Mouse (Mus musculus) forebrain, embryonic 12.5 days (tissue): ENCODE measurements at regions not wholly inside any gene's neighbourhood (a gene's known extent, or its start where the extent isn't known, plus 50 kb on each side); places are given as distances from the start of the nearest gene placed in this dataset.
"Not testable (repeated sequence)": the region's sequence is repeated elsewhere in the genome, so short reads cannot be mapped to it uniquely, and the experiment has no call there.

Experiments
- ATAC-seq: fragments of 200-750 bp; cut with Nextera tagmentation; 2 replicates; pipeline ENCODE4 v1.8.0; 2017; ENCODE audit warnings: moderate TSS enrichment; ENCODE audit not compliant: low FRiP score
- H3K27ac ChIP-seq: fragments of 300-500 bp; sonication (generic); 2 replicates; pipeline ENCODE4 v1.5.1; 2016; ENCODE audit warnings: mild to moderate bottlenecking
- H3K27me3 ChIP-seq: fragments of 300-500 bp; sonication (generic); 2 replicates; pipeline ENCODE4 v1.6.1; 2016; ENCODE audit warnings: mild to moderate bottlenecking
- H3K36me3 ChIP-seq: fragments of 300-500 bp; sonication (generic); replicated peaks from 2 replicates; pipeline ENCODE4 v1.6.1; 2016; ENCODE audit warnings: mild to moderate bottlenecking
- H3K4me1 ChIP-seq: fragments of 300-500 bp; sonication (generic); 2 replicates; pipeline ENCODE4 v1.6.1; 2016
- H3K4me2 ChIP-seq: fragments of 300-500 bp; sonication (generic); 2 replicates; pipeline ENCODE4 v1.6.1; 2016; ENCODE audit warnings: mild to moderate bottlenecking, moderate library complexity
- H3K4me3 ChIP-seq: fragments of 300-500 bp; sonication (generic); replicated peaks from 2 replicates; pipeline ENCODE4 v1.5.1; 2016; ENCODE audit warnings: mild to moderate bottlenecking
- H3K9ac ChIP-seq: fragments of 300-500 bp; sonication (generic); 2 replicates; pipeline ENCODE4 v1.6.1; 2016; ENCODE audit warnings: mild to moderate bottlenecking
- H3K9me3 ChIP-seq: fragments of 300-500 bp; sonication (generic); 2 replicates; pipeline ENCODE4 v1.6.1; 2016
- WGBS: fragments of 180-500 bp; shearing (Covaris S2); methylation state at CpG from one replicate; pipeline ENCODE4 v1.1.7; 2016; 5-methylcytosine and 5-hydroxymethylcytosine counted together

- Histone ChIP-seq H3K4me2 (no peak overlapping the region), H3K27ac (no peak overlapping the region), H3K9ac (no peak overlapping the region), H3K9me3 (no peaks in the 10 kb centered on the region), H3K27me3 (no peaks in the 10 kb centered on the region), H3K4me1 (no peaks in the 10 kb centered on the region), H3K36me3 (no peaks in the 10 kb centered on the region), H3K4me3 (no peak overlapping the region)
- 78% methylated on average over 5 of the region's 5 CpGs for WGBS
- ATAC-seq = no peak
Observed at GRCm38 (mm10) chr8:35101701-35102100, 663.9 kb upstream of the Gm19410 start.

- ATAC-seq, H3K4me2 ChIP-seq, H3K27ac ChIP-seq, H3K9ac ChIP-seq, H3K4me1 ChIP-seq, H3K36me3 ChIP-seq, H3K4me3 ChIP-seq, H3K9me3 ChIP-seq, H3K27me3 ChIP-seq: not testable (repeated sequence)
- WGBS = 97% methylated on average over 3 of the region's 3 CpGs
Observed at GRCm38 (mm10) chr8:35102102-35102501, 663.5 kb upstream of the Gm19410 start.

GRCm38 (mm10) chr8:35104465-35104876 is 661.1 kb upstream of the Gm19410 start:
- ATAC-seq, H3K27me3 ChIP-seq, H3K4me3 ChIP-seq, H3K4me1 ChIP-seq, H3K9ac ChIP-seq, H3K4me2 ChIP-seq, H3K9me3 ChIP-seq, H3K36me3 ChIP-seq, H3K27ac ChIP-seq: not testable (repeated sequence)

- Histone ChIP-seq H3K36me3 (no peaks in the 10 kb centered on the region), H3K9ac (no peak overlapping the region), H3K27ac (no peak overlapping the region), H3K4me1 (no peaks in the 10 kb centered on the region), H3K27me3 (no peaks in the 10 kb centered on the region), H3K9me3 (no peaks in the 10 kb centered on the region), H3K4me3 (no peak overlapping the region), H3K4me2 (no peak overlapping the region)
- no peak for ATAC-seq
- 87% methylated on average over 27 of the region's 27 CpGs for WGBS
Observed at GRCm38 (mm10) chr8:35109506-35110217, 655.9 kb upstream of the Gm19410 start.

- H3K4me2 ChIP-seq = no peak overlapping the region
- H3K9me3 ChIP-seq = no peaks in the 10 kb centered on the region
- H3K27ac ChIP-seq = no peak overlapping the region
- no peak overlapping the region for H3K4me3 ChIP-seq
- no peak overlapping the region for H3K9ac ChIP-seq
- 95% methylated on average over 8 of the region's 8 CpGs for WGBS
- H3K36me3 ChIP-seq = no peaks in the 10 kb centered on the region
- no peaks in the 10 kb centered on the region for H3K27me3 ChIP-seq
- no peaks in the 10 kb centered on the region for H3K4me1 ChIP-seq
- no peak for ATAC-seq
Observed at GRCm38 (mm10) chr8:35110286-35110685, 655.3 kb upstream of the Gm19410 start.

GRCm38 (mm10) chr8:35111130-35111529 is 654.5 kb upstream of the Gm19410 start:
- Histone ChIP-seq H3K4me3 (no peak overlapping the region), H3K27ac (no peak overlapping the region), H3K9ac (no peak overlapping the region), H3K4me2 (no peak overlapping the region), H3K9me3 (0 out of 2 replicates have a peak, but pooled peaks cover 3% of the 10 kb centered on the region), H3K4me1 (no peaks in the 10 kb centered on the region), H3K27me3 (no peaks in the 10 kb centered on the region), H3K36me3 (no peaks in the 10 kb centered on the region)
- 59% methylated on average over 7 of the region's 7 CpGs for WGBS
- no peak for ATAC-seq

GRCm38 (mm10) chr8:35112591-35113265 is 652.9 kb upstream of the Gm19410 start:
- 95% methylated on average over 7 of the region's 7 CpGs for WGBS
- no peaks in the 10 kb centered on the region for H3K36me3 ChIP-seq
- H3K4me3 ChIP-seq = no peak overlapping the region
- no peak overlapping the region for H3K9ac ChIP-seq
- no peaks in the 10 kb centered on the region for H3K4me1 ChIP-seq
- H3K4me2 ChIP-seq = no peak overlapping the region
- 0 out of 2 replicates have a peak, but pooled peaks cover 3% of the 10 kb centered on the region for H3K9me3 ChIP-seq
- ATAC-seq = no peak
- H3K27me3 ChIP-seq = no peaks in the 10 kb centered on the region
- no peak overlapping the region for H3K27ac ChIP-seq

GRCm38 (mm10) chr8:35114031-35114430 is 651.6 kb upstream of the Gm19410 start:
- Histone ChIP-seq H3K9ac (no peak overlapping the region), H3K4me2 (no peak overlapping the region), H3K27ac (no peak overlapping the region), H3K27me3 (no peaks in the 10 kb centered on the region), H3K4me1 (no peaks in the 10 kb centered on the region), H3K9me3 (0 out of 2 replicates have a peak, but pooled peaks cover 3% of the 10 kb centered on the region), H3K36me3 (no peaks in the 10 kb centered on the region), H3K4me3 (no peak overlapping the region)
- no peak for ATAC-seq
- 92% methylated on average over 10 of the region's 10 CpGs for whole genome bisulfite sequencing

- no peaks in the 10 kb centered on the region for H3K36me3 ChIP-seq
- ATAC-seq = no peak
- 72% methylated on average over 5 of the region's 5 CpGs for WGBS
- H3K27me3 ChIP-seq = no peaks in the 10 kb centered on the region
- no peak overlapping the region for H3K4me3 ChIP-seq
- no peak overlapping the region for H3K4me2 ChIP-seq
- no peak overlapping the region for H3K9ac ChIP-seq
- H3K27ac ChIP-seq = no peak overlapping the region
- H3K9me3 ChIP-seq = 0 out of 2 replicates have a peak, but pooled peaks cover 1% of the 10 kb centered on the region
- peaks cover 15% of the 10 kb centered on the region for H3K4me1 ChIP-seq
Observed at GRCm38 (mm10) chr8:35120612-35121011, 645.0 kb upstream of the Gm19410 start.

GRCm38 (mm10) chr8:35121084-35121483 is 644.5 kb upstream of the Gm19410 start:
- 67% methylated on average over 8 of the region's 8 CpGs for WGBS
- Histone ChIP-seq H3K9ac (no peak overlapping the region), H3K9me3 (no peaks in the 10 kb centered on the region), H3K4me2 (no peak overlapping the region), H3K4me3 (no peak overlapping the region), H3K27me3 (no peaks in the 10 kb centered on the region), H3K4me1 (peaks cover 15% of the 10 kb centered on the region), H3K27ac (no peak overlapping the region), H3K36me3 (no peaks in the 10 kb centered on the region)
- ATAC-seq = no peak

GRCm38 (mm10) chr8:35123196-35123621 is 642.4 kb upstream of the Gm19410 start:
- Histone ChIP-seq H3K9me3 (no peaks in the 10 kb centered on the region), H3K27me3 (no peaks in the 10 kb centered on the region), H3K9ac (0 out of 2 replicates have a peak overlapping the region, but pooled peaks have one; percentile 29), H3K4me3 (peak overlapping the region; percentile 35), H3K36me3 (no peaks in the 10 kb centered on the region), H3K4me1 (peaks cover 15% of the 10 kb centered on the region), H3K4me2 (peak overlapping the region; percentile 56), H3K27ac (no peak overlapping the region)
- 2% methylated on average over 14 of the region's 14 CpGs for WGBS
- peak; percentile 39; the same call in 1 of the 2 replicates for ATAC-seq

GRCm38 (mm10) chr8:35125179-35125578 is 640.4 kb upstream of the Gm19410 start:
- WGBS = 93% methylated on average over 3 of the region's 3 CpGs
- H3K4me3 ChIP-seq = no peak overlapping the region
- peaks cover 14% of the 10 kb centered on the region for H3K4me1 ChIP-seq
- no peaks in the 10 kb centered on the region for H3K27me3 ChIP-seq
- no peak overlapping the region for H3K9ac ChIP-seq
- H3K27ac ChIP-seq = no peak overlapping the region
- no peak for ATAC-seq
- no peaks in the 10 kb centered on the region for H3K9me3 ChIP-seq
- H3K4me2 ChIP-seq = no peak overlapping the region
- no peaks in the 10 kb centered on the region for H3K36me3 ChIP-seq

- WGBS = 85% methylated on average over 1 of the region's 1 CpGs
- H3K9ac ChIP-seq = no peak overlapping the region
- ATAC-seq = no peak
Observed at GRCm38 (mm10) chr8:35132281-35132680, 633.3 kb upstream of the Gm19410 start.

More at GRCm38 (mm10) chr8:35132281-35132680, 633.3 kb upstream of the Gm19410 start:
- H3K4me1 ChIP-seq = peaks cover 6% of the 10 kb centered on the region; the same call in 1 of the 2 replicates
- no peaks in the 10 kb centered on the region for H3K36me3 ChIP-seq
- H3K27me3 ChIP-seq = no peaks in the 10 kb centered on the region
- H3K9me3 ChIP-seq = no peaks in the 10 kb centered on the region
- H3K27ac ChIP-seq = no peak overlapping the region
- no peak overlapping the region for H3K4me2 ChIP-seq
- no peak overlapping the region for H3K4me3 ChIP-seq
